Mouse (Mus musculus) induced T-regulatory cell, adult 2 months (primary cell): ENCODE data around the gene Dnajc13.

Experiments
- DNase-seq: peaks from one replicate; pipeline ENCODE4 v3.0.0-alpha.2; 2012; ENCODE audit warnings: low read depth

The Dnajc13 gene

DNA sequence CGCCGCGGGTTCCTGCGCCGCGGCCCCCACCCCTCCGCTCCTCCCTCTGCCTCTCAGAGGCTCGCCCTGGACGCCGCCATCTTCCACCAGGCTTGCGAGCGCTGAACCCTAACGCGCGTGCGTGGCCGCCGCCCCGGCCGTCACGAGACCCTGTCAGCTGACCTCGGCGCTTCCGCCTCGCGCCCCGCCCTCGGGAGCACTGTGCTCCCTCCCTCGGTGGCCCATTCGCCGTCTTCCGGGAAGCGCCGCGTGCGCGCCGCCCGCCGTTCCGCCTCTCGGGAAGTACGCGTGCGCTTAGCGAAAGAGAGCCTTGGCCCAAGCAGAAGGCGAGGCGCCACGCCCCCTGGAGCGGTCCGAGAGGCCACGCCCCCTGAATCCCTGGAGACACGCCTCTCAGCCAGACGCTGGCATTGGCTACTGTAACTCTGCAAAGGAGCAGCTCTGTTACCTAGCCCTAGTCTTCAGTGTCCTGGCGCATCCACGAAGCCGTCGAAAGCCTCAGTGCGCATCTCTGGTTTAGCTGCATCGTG lies at the start of gene Dnajc13:
Dnajc13 (minus strand) TSS at position 108 of the 530 bp plus-strand sequence.
- peak; percentile 98 for DNase-seq

- DNase-seq = peak; percentile 77
These were observed 44.0 kb upstream of the Dnajc13 start for GRCm38 (mm10) chr9:104306734-104307133.

- peak; percentile 7 for DNase-seq
These were observed 42.8 kb upstream of the Dnajc13 start for GRCm38 (mm10) chr9:104305333-104306111.

DNA sequence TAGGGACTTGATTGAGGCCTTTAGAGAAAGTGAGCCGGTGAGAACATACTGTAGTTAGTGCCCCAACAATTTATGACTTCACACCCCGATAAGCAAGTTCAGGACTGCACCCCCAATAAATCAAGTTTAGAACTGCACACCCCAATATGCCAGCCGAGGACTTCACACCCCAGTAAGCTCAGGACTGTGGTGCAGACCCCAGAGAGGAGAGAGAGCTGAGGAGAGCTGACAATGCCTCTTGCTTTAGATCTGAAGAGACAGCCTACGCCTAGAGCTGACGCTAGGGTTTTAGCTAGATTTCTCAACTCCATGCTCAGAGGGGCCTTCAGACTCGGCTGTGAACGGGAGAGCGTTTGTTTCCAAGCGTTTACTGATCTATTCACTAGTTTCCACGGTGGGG lies 42.1 kb upstream of the Dnajc13 start:
- no peak for DNase-seq

GRCm38 (mm10) chr9:104304376-104304775 lies 41.6 kb upstream of the Dnajc13 start:
- no peak for DNase-seq

DNA sequence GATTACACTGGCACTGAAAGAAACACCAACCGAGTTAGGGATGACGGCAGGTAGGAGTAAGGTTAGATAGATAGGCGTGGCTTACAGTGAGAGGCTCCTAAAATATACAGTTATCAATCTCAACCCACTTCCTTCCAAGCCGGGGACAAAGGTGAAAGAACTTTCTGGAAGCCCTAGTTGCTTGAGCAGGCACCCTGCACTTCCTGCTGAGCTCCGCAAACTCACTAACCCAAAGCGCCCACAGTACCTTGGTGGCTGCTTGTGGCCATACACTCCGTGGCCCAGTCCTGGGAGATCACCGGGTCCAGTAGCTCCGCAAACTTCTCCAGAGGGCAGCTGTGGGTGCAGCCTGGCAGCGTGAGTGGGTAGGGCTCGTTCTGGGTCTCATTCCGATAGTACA lies 37.8 kb upstream of the Dnajc13 start:
- DNase-seq = no peak

- DNase-seq = no peak
These were observed 34.3 kb upstream of the Dnajc13 start for GRCm38 (mm10) chr9:104297041-104297440.

GRCm38 (mm10) chr9:104284934-104285333 lies 22.2 kb upstream of the Dnajc13 start:
- DNase-seq = no peak

DNA sequence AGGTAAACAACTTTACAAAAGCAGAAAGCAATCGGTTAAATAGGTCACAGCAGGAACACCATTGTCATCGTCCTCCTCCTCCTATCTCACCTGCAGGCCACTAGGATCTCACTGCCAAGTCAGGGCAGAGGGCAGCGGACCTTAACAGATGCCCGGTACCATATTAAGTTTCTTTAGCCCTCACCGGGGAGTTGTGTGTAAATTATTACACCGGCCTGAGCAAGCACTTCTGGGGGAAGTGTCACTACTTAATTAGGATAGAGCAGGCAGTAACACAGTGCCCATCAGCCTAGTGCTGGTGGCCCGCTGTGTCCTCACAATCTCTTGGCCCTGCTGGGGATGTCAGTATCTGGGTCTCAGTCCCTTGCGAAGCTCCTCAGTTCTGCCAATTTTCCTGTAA lies 19.8 kb upstream of the Dnajc13 start:
- no peak for DNase-seq

DNA sequence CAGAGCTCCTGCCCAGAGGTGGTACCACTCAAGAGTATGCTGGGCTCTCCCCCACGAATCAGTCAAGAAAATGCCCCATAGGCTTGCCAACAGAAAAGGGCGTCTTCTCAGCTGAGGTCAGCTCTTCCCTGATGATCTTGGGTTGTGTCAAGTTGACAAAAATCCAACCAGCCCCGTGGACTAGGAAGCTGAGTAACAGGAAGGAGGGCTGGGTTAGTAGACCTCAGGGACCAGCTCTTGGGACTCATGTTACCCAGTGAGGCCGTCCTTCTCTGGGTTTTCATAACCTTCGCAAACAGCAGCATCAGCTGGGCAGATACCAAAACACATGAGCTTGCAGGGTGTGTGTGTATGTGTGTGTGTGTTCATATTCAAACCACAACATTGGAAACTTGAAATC lies 19.0 kb upstream of the Dnajc13 start:
- DNase-seq = no peak

GRCm38 (mm10) chr9:104280725-104281495 lies 18.2 kb upstream of the Dnajc13 start:
- no peak for DNase-seq

- peak; percentile 71 for DNase-seq
These were observed 14.9 kb upstream of the Dnajc13 start for GRCm38 (mm10) chr9:104277528-104278162.

DNA sequence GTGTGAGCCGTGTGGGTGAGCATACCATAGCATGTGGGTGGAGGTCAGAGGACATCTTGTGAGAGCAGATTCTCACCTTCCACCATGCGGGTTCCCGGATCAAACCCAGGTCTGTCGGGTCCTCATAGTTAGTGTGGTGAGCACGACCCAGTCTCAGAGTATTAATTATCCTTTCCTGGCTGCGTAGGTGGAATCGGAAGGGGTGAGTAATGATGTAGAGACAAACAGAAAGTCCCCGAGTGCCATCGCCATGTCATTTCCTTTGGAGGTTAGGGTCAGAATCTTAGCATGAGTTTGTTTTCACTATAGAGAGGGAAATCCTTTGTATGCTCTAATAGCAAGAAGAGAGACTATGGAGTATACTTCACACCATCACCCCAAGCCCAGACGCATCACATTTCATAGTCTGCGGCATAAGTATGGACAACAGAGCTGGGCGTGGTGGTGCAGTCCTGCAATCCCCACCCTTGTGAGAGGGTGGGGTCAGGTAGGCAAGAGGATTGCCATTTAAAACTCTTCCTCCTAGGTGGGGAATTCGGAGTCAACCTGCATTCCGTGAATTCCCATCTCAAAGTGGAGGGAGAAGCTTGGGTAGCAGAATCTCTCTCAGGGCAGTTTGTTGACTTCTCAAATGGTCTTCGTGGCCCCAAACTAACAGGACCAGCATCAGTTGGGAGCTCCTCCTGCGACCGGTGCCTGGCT lies 12.5 kb upstream of the Dnajc13 start:
- DNase-seq = peak; percentile 39

GRCm38 (mm10) chr9:104272057-104272456 lies 9.3 kb upstream of the Dnajc13 start:
- DNase-seq = no peak

GRCm38 (mm10) chr9:104271642-104272041 lies 8.9 kb upstream of the Dnajc13 start:
- no peak for DNase-seq

DNA sequence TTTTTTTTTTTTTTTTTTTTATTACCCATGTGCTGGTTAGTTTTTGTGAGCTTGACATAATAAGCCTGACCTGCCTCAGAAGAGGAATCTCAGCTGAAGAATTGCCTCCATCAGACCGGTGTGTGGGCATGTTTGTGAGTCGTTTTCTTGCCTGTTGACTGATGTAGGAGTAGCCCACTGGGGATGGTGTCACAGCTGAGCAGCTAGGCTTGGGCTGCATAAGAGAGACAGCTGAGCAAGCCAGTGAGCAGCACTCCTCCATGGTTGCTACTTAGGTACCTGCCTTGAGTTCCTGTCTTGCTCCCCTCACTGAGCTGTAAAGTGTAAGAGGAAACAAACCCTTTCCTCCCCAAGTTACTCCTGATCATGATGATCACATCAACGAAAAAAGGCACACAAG lies 7.2 kb upstream of the Dnajc13 start:
- DNase-seq = no peak

DNA sequence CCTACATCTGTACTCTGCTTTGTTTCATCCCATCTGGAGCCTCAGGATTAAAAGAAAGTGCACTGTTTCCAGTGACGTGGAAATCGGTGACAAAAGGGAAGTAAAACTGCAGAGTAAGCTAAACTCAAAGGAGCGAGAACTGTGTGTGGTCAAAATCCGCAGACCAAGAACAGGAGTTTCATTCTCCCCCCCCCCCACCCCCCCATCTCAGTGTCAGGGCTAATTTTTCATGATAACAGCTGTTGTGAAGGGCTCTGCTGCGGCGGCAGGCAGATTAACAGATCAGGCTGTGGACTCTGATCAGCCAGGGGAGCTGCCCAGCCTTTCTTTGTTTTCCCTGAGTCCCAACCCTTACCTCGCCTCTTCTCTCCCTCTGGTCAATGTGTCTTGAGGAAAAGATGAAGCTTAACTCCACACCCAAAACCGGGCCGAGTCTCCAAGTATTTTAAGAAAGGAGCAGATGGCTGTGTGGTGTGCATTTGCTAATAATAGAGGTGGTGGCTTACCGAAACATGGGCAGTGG lies 6.7 kb upstream of the Dnajc13 start:
- peak; percentile 33 for DNase-seq

DNA sequence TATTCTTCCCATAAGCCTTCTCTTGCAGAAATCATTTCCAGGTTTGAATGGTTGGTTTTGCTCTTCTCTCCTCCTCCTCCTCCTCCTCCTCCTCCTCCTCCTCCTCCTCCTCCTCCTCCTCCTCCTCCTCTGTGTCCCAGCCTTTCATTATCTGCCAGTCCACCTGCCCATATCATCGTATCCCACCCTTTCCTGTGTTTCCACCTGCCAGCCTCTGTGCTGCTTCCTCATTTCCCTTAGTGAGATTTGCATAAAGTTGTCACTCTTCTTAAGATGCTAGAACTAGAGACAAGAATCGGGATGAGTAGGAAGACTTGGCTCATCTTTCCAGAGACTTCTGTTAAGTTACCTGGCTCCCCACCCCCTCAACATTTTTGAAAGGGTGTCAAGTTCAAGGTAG lies 1.8 kb upstream of the Dnajc13 start:
- DNase-seq = no peak

GRCm38 (mm10) chr9:104262016-104262762 lies 541 bp downstream of the Dnajc13 start:
- DNase-seq = peak; percentile 60

DNA sequence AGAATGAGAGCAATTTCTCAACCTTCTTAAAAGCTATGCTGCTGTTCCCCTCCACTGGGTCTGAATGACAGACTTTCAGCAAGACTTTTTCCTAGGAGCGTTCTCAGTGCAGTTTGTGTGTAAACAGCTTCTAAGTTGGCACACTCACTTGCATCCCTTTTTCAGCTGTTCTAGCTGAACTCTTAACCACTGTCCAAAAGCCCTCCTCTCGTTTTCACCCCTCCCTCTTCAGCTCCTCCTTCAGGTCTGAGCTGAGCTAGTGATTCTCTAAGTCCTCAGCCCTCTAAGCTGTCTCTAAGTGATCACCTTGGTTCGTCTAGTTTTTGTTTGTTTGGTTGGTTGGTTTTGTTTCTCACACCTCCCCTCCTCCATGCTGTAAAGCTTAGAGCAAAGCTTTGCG lies 2.4 kb downstream of the Dnajc13 start:
- DNase-seq = no peak

DNA sequence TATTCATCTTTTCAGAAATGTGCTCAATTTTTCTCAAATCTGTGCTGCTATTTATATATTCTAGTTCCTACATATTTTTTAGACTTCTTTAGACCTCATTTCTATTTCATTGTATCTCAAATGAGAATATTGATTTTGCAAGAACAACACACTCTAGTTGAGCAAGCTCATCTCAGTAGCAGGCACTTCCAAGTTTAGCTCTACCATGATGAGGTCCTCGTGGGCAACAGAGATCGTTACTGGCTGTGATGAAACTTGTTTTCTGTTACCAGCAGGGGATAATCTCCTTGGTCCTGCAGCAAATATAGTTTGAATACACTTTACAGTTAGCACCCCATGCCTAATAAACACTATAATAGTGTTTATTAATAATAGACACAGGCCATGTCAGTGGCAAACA lies 6.6 kb downstream of the Dnajc13 start:
- no peak for DNase-seq
